24 mouse cellular contexts compared by ENCODE assay signal in genomic region chr19:26987197-26987596, GRCm38 (mm10).
A peak's percentile ranks its signal among the peaks of the same experiment; 100 is the strongest.
DNase-seq lines count a peak whose midpoint lies in the region; ATAC-seq lines count a peak whose summit lies in the region.
"Had no signal": no experiment of that assay in that cellular context is flagged by ENCODE, and none has a peak within 500 bp of the region (broad histone marks: within the 10 kb centered on the region; RNA-seq: fewer than 3 reads in every experiment).

No protein-coding gene starts in this region.

- H3K27me3 ChIP-seq in forebrain, embryonic 16.5 days (replicated peaks; ENCODE audit: control insufficient read depth, insufficient read depth, low read length), result no peaks in the 10 kb centered on the region
- no peaks in the 10 kb centered on the region for H3K27me3 ChIP-seq in forebrain, embryonic 13.5 days
- H3K27me3 ChIP-seq in heart, embryonic 15.5 days, result no peaks in the 10 kb centered on the region
- no peaks in the 10 kb centered on the region for H3K27me3 ChIP-seq in lung, embryonic 15.5 days
- H3K27me3 ChIP-seq: hindbrain, embryonic 12.5 days; limb, embryonic 15.5 days; midbrain, embryonic 15.5 days; neural tube, embryonic 12.5 days had no signal

- no peak overlapping the region for H3K27ac ChIP-seq in forebrain, embryonic 16.5 days (ENCODE audit: low read length)
- no peak overlapping the region for H3K27ac ChIP-seq in forebrain, embryonic 13.5 days
- H3K27ac ChIP-seq in heart, embryonic 15.5 days, result peak overlapping the region; percentile 63
- H3K27ac ChIP-seq in lung, embryonic 15.5 days, result no peak overlapping the region
- H3K27ac ChIP-seq: gastrocnemius, adult 2 months; hindbrain, embryonic 12.5 days; limb, embryonic 15.5 days; liver, embryonic 14.5 days; midbrain, embryonic 15.5 days; neural tube, embryonic 12.5 days had no signal

- H3K4me3 ChIP-seq in forebrain, embryonic 16.5 days (replicated peaks; ENCODE audit: low read length), result no peak overlapping the region
- H3K4me3 ChIP-seq in forebrain, embryonic 13.5 days, result no peak overlapping the region
- no peak overlapping the region for H3K4me3 ChIP-seq in heart, embryonic 15.5 days
- H3K4me3 ChIP-seq in lung, embryonic 15.5 days, result no peak overlapping the region
- H3K4me3 ChIP-seq: gastrocnemius, adult 2 months; hindbrain, embryonic 12.5 days; limb, embryonic 15.5 days; midbrain, embryonic 15.5 days; neural tube, embryonic 12.5 days had no signal

- H3K9me3 ChIP-seq in forebrain, embryonic 16.5 days (ENCODE audit: control insufficient read depth, low read length), result no peaks in the 10 kb centered on the region
- no peaks in the 10 kb centered on the region for H3K9me3 ChIP-seq in forebrain, embryonic 13.5 days (replicated peaks)
- H3K9me3 ChIP-seq in heart, embryonic 15.5 days (replicated peaks), result no peaks in the 10 kb centered on the region
- no peaks in the 10 kb centered on the region for H3K9me3 ChIP-seq in lung, embryonic 15.5 days
- H3K9me3 ChIP-seq: hindbrain, embryonic 12.5 days; limb, embryonic 15.5 days; midbrain, embryonic 15.5 days; neural tube, embryonic 12.5 days had no signal

- 65% methylated on average over 3 of the region's 3 CpGs for WGBS in forebrain, embryonic 16.5 days
- WGBS in forebrain, embryonic 13.5 days, result 76% methylated on average over 3 of the region's 3 CpGs
- WGBS in heart, embryonic 15.5 days, result 23% methylated on average over 3 of the region's 3 CpGs
- 30% methylated on average over 3 of the region's 3 CpGs for WGBS in lung, embryonic 15.5 days

- 0 out of 2 replicates have a peak, but pooled peaks have one; percentile 15 for ATAC-seq in forebrain, embryonic 16.5 days
- no peak for ATAC-seq in forebrain, embryonic 13.5 days
- ATAC-seq in heart, embryonic 15.5 days (replicated peaks; ENCODE audit: insufficient number of reproducible peaks, insufficient read depth, low FRiP score, low read depth), result peak; percentile 84
- ATAC-seq in lung, embryonic 15.5 days (ENCODE audit: borderline replicate concordance, extremely low read depth, low FRiP score, low TSS enrichment), result 0 out of 2 replicates have a peak, but pooled peaks have one; percentile 57
- ATAC-seq in megakaryocyte progenitor cell, adult 5-6 weeks (replicated peaks; ENCODE audit: poor library complexity), result 0 out of 2 replicates have a peak, but pooled peaks have one; percentile 14
- ATAC-seq: CD4-positive, CD25-positive, alpha-beta regulatory T cell, adult 4 months; forebrain, embryonic 14.5 days; intestine, postnatal 0 days; midbrain, embryonic 15.5 days had no signal

- H3K36me3 ChIP-seq in forebrain, embryonic 16.5 days (ENCODE audit: control insufficient read depth, insufficient read depth), result no peaks in the 10 kb centered on the region
- no peaks in the 10 kb centered on the region for H3K36me3 ChIP-seq in forebrain, embryonic 13.5 days (ENCODE audit: poor library complexity, severe bottlenecking)
- H3K36me3 ChIP-seq in heart, embryonic 15.5 days, result no peaks in the 10 kb centered on the region
- H3K36me3 ChIP-seq in lung, embryonic 15.5 days, result no peaks in the 10 kb centered on the region
- H3K36me3 ChIP-seq: hindbrain, embryonic 12.5 days; limb, embryonic 15.5 days; midbrain, embryonic 15.5 days; neural tube, embryonic 12.5 days had no signal

- H3K4me2 ChIP-seq in forebrain, embryonic 16.5 days (ENCODE audit: low read length), result no peak overlapping the region
- H3K4me2 ChIP-seq in forebrain, embryonic 13.5 days, result no peak overlapping the region
- H3K4me2 ChIP-seq in heart, embryonic 15.5 days, result no peak overlapping the region
- H3K4me2 ChIP-seq in lung, embryonic 15.5 days, result no peak overlapping the region
- H3K4me2 ChIP-seq: hindbrain, embryonic 12.5 days; limb, embryonic 15.5 days; midbrain, embryonic 15.5 days; neural tube, embryonic 12.5 days had no signal

- no peak overlapping the region for H3K9ac ChIP-seq in forebrain, embryonic 16.5 days (replicated peaks; ENCODE audit: low read depth, low read length)
- H3K9ac ChIP-seq in forebrain, embryonic 13.5 days, result no peak overlapping the region
- no peak overlapping the region for H3K9ac ChIP-seq in heart, embryonic 15.5 days
- H3K9ac ChIP-seq in lung, embryonic 15.5 days, result no peak overlapping the region
- H3K9ac ChIP-seq: hindbrain, embryonic 12.5 days; limb, embryonic 15.5 days; liver, embryonic 14.5 days; midbrain, embryonic 15.5 days; neural tube, embryonic 12.5 days had no signal

- 0 out of 2 replicates have a peak, but pooled peaks cover 2% of the 10 kb centered on the region for H3K4me1 ChIP-seq in forebrain, embryonic 16.5 days (replicated peaks; ENCODE audit: control insufficient read depth, insufficient read depth, low read length)
- no peaks in the 10 kb centered on the region for H3K4me1 ChIP-seq in forebrain, embryonic 13.5 days
- peaks cover 17% of the 10 kb centered on the region for H3K4me1 ChIP-seq in heart, embryonic 15.5 days (replicated peaks)
- H3K4me1 ChIP-seq in lung, embryonic 15.5 days, result no peaks in the 10 kb centered on the region
- H3K4me1 ChIP-seq: hindbrain, embryonic 12.5 days; limb, embryonic 15.5 days; midbrain, embryonic 15.5 days; neural tube, embryonic 12.5 days had no signal

- DNase-seq in heart, adult 11 months, result no peak
- no peak for DNase-seq in lung, postnatal 14 days
- DNase-seq in thymus, postnatal 14 days, result no peak
- DNase-seq: cerebellum, adult 11-12 months; cerebellum, postnatal 10 days; gastrocnemius, adult 2 months; kidney, postnatal 4 days; left cerebral cortex, postnatal 4 days; retina, postnatal 1 day; right cerebral cortex, postnatal 25 days; spleen, adult 18-20 months had no signal
